Mouse (Mus musculus) lung, adult 2 months (tissue): Measurements from ENCODE around the gene Phgdh. TPM values are rescaled to one million over a fixed set of nuclear protein-coding genes. Genes with fewer than 3 reads are reported as not detected.
A peak's percentile ranks its signal among the peaks of the same experiment; 100 is the strongest.

Experiments used
- DNase-seq: peaks from one replicate; pipeline ENCODE4 v3.0.0; 2022
- H3K4me1 ChIP-seq: fragments of 200-500 bp; 2 replicates; pipeline ENCODE4 v1.6.1; 2011; ENCODE audit warnings: low read length; ENCODE audit not compliant: control insufficient read depth, insufficient read depth
- H3K4me3 ChIP-seq: fragments of 200-500 bp; replicated peaks from 2 replicates; pipeline ENCODE3; 2011; ENCODE audit warnings: low read depth, mild to moderate bottlenecking, control low read depth, low read length; ENCODE audit errors: extremely low read depth
- CTCF ChIP-seq: fragments of 200-500 bp; IDR thresholded peaks from 2 replicates; pipeline ENCODE4 v1.5.1; 2011; ENCODE audit warnings: mild to moderate bottlenecking, low read length, control low read depth; ENCODE audit not compliant: insufficient read depth
- POLR2A ChIP-seq: fragments of 200-500 bp; IDR thresholded peaks from 2 replicates; pipeline ENCODE4 v1.6.1; 2011; ENCODE audit warnings: low read depth, mild to moderate bottlenecking, control low read depth, low read length, borderline replicate concordance; ENCODE audit errors: extremely low read depth
- WGBS: fragments of 180-500 bp; shearing (Covaris S2); methylation state at CpG from one replicate; pipeline ENCODE4 v1.1.7; 2018; 5-methylcytosine and 5-hydroxymethylcytosine counted together
- polyA plus RNA-seq: library from polyadenylated mRNA; depleted of rRNA; stranded (reverse); fragments of >200 nt; gene quantifications from 2 replicates; pipeline ENCODE4 v1.2.3, GENCODE M21; 2012

Gene Phgdh
- polyA plus RNA-seq, 1 experiment = 19.8 TPM

DNA sequence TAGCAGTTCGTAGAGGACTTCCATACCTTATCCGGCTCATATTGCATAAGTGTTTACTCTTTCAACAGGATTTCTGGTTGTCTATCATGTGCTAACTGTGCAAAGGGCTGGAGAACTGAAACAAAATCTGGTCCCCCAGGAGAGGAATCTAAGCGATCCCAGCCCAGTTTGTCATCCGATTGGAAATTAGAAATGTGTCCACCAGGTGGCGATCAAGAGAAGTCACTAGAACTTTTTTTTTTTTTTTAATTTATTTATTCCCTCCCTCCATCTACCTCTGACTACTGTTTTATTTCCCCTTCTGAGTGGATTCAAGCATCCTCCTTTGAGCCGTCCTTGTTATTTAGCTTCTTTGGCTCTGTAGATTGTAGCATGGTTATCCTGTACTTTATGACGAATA, 14.1 kb upstream of the Phgdh start:
- no peak overlapping the region for H3K4me3 ChIP-seq
- DNase-seq = peak; percentile 41
- 0 out of 2 replicates have a peak, but pooled peaks have one; percentile 25 for TF ChIP-seq CTCF
- no peak for TF ChIP-seq POLR2A
- H3K4me1 ChIP-seq = no peaks in the 10 kb centered on the region
- 25% methylated on average over 7 of the region's 7 CpGs for WGBS

- TF ChIP-seq CTCF (no peak), POLR2A (no peak)
- 16% methylated on average over 8 of the region's 8 CpGs for WGBS
- DNase-seq = no peak
- Histone ChIP-seq H3K4me3 (no peak overlapping the region), H3K4me1 (no peaks in the 10 kb centered on the region)
Measured at GRCm38 (mm10) chr3:98348705-98349104, 8.9 kb upstream of the Phgdh start.

- no peak for DNase-seq
- TF ChIP-seq CTCF (no peak), POLR2A (no peak)
- H3K4me3 ChIP-seq = no peak overlapping the region
- 45% methylated on average over 6 of the region's 6 CpGs for WGBS
- H3K4me1 ChIP-seq = no peaks in the 10 kb centered on the region
Measured at GRCm38 (mm10) chr3:98348106-98348505, 8.3 kb upstream of the Phgdh start.

GRCm38 (mm10) chr3:98343235-98343634, 3.4 kb upstream of the Phgdh start:
- no peak for DNase-seq
- H3K4me1 ChIP-seq = no peaks in the 10 kb centered on the region; the same call in 1 of the 2 replicates
- TF ChIP-seq POLR2A (no peak), CTCF (no peak)
- WGBS = 89% methylated on average over 3 of the region's 3 CpGs
- no peak overlapping the region for H3K4me3 ChIP-seq

DNA sequence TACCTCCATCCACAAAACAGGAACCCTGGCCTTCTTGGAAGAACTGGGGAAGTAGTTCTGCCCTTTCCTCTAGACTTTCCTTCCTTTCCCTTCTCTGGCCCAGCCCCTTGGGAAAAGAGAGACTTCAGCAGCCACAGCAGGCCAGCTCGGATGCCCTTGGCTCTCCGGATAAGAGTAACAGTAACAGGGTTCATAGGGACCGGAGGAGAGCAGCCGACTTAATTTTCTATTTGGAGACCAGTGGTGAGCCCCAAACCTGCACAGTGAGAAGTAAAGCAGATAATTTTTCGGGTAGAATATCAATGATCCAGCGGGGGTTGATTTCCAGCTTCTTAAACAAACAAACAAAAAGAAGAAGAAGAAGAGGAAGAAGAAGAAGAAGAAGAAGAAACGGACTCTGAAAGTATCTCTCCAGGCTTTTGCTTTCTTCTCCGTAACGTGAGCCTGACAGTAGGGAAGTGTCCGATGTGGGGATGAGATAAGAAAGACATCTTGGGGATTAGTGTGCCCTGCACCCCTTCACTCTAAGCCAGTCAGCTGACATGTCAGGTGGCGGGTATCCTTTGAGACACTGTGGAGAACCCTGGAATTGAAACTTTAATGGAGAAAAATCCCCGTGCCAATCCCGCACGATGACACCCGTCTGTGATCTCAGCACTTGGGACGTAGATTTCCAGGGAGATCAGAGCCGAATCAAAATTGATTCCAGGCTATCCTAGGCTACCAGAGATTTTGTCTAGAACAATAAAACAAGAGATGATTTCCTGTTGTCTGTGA, 1.2 kb upstream of the Phgdh start:
- H3K4me1 ChIP-seq = no peaks in the 10 kb centered on the region; the same call in 1 of the 2 replicates
- 81% methylated on average over 17 of the region's 17 CpGs for WGBS
- TF ChIP-seq POLR2A (no peak), CTCF (no peak)

GRCm38 (mm10) chr3:98339097-98339705, 589 bp downstream of the Phgdh start:
- Histone ChIP-seq H3K4me1 (no peaks in the 10 kb centered on the region; the same call in 1 of the 2 replicates), H3K4me3 (peak overlapping the region; percentile 20)
- no peak for TF ChIP-seq POLR2A
- TF ChIP-seq CTCF = no peak
- DNase-seq = peak; percentile 46
- WGBS = under 1% methylated on average over 46 of the region's 46 CpGs

More for the DNA sequence above, 1.2 kb upstream of the Phgdh start:
- no peak overlapping the region for H3K4me3 ChIP-seq
- no peak for DNase-seq

- Histone ChIP-seq H3K4me1 (no peaks in the 10 kb centered on the region; the same call in 1 of the 2 replicates), H3K4me3 (peak overlapping the region; percentile 42)
- TF ChIP-seq CTCF = no peak
- TF ChIP-seq POLR2A = no peak
- WGBS = 15% methylated on average over 15 of the region's 15 CpGs
- DNase-seq = peak; percentile 57
Measured at GRCm38 (mm10) chr3:98338584-98339041, 1.2 kb downstream of the Phgdh start.

GRCm38 (mm10) chr3:98336661-98337654, 2.8 kb downstream of the Phgdh start:
- no peak overlapping the region for H3K4me3 ChIP-seq
- H3K4me1 ChIP-seq = no peaks in the 10 kb centered on the region; the same call in 1 of the 2 replicates
- 82% methylated on average over 22 of the region's 22 CpGs for WGBS
- TF ChIP-seq POLR2A = no peak
- TF ChIP-seq CTCF = no peak
- no peak for DNase-seq

- no peak overlapping the region for H3K4me3 ChIP-seq
- DNase-seq = no peak
- 69% methylated on average over 7 of the region's 7 CpGs for WGBS
- no peaks in the 10 kb centered on the region; the same call in 1 of the 2 replicates for H3K4me1 ChIP-seq
- TF ChIP-seq POLR2A (no peak), CTCF (no peak)
Measured at GRCm38 (mm10) chr3:98335886-98336285, 3.9 kb downstream of the Phgdh start.
